Mouse (Mus musculus): Measurements from ENCODE around the gene Pccb.

DNA sequence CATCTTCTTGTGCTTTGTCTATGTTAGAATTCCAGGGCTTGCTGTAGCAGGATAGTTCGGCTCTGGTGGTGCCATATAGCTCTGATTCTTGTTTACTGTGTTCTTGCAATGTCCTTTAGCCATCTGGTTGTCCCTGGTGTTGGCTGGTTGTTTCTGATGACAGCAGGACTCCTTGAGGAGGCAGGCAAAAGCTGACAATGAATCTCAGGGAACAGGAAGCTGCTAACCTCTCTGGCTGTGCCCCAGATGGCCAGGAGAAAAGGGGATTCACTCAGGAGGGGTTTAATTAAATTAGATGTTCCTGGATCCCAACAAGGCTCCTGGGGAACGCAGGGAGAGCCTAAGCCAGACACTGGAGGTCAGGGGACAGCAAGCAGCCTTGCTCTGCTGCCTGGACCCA is 92.7 kb downstream of the Pccb start:
- TF ChIP-seq POLR2A (IDR thresholded peaks at IDR 0.05; ENCODE audit: low read depth, low read length): no peak
- no peak for TF ChIP-seq CTCF (IDR thresholded peaks at IDR 0.05; ENCODE audit: borderline replicate concordance, insufficient read depth, low read length)

Measured in embryonic fibroblast, embryonic 13.5 days (primary cell).